Mouse (Mus musculus): ENCODE data around the gene 2310009B15Rik. TPM values are rescaled to one million over a fixed set of nuclear protein-coding genes. Genes with fewer than 3 reads are reported as not detected.
"Not testable (repeated sequence)": the region's sequence is repeated elsewhere in the genome, so short reads cannot be mapped to it uniquely, and the experiment has no call there.

Gene 2310009B15Rik
- 35.4 and 37.1 TPM in 2 replicates for polyA plus RNA-seq (2015; fragmentation: Nextera tagmentation; extraction: Ambion mirVana)

GRCm38 (mm10) chr1:138856101-138856950, at the start of gene 2310009B15Rik:
Gene 2310009B15Rik (minus strand): TSS chr1:138856852.
- peak within 1 kb of the TSS; percentile 37; the same call in 1 of the 2 replicates for H3K4me2 ChIP-seq
- H3K27ac ChIP-seq, result peak within 1 kb of the TSS; percentile 84
- ATAC-seq (ENCODE audit: low FRiP score), result peak; percentile 100
- not testable (repeated sequence) for H3K27me3 ChIP-seq; H3K4me1 ChIP-seq (replicated peaks); H3K36me3 ChIP-seq; H3K9me3 ChIP-seq
- under 1% methylated on average over 51 of the region's 79 CpGs for WGBS
- peak within 1 kb of the TSS; percentile 66 for H3K9ac ChIP-seq
- H3K4me3 ChIP-seq, result peak within 1 kb of the TSS; percentile 45

DNA sequence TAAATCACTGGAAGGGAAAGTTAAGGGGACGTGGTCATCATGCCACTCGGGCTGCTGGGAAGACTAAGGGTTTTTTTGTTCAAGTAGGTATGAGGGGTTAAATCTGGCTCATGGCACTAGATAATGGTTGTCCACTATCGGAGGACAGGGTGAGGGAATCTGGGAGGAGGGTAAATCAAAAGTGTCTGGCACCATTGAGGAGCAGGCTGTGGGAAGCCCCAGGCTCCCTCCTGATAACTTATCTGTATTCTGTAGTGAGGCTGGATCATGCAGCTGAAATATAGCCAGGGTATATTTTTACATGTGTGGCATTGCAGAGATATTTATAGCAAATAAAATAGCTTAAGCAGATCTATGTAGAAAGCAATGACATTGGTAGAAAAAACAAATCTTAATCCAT, 49.6 kb upstream of the 2310009B15Rik start:
- H3K4me2 ChIP-seq, result no peak overlapping the region
- no peaks in the 10 kb centered on the region for H3K9me3 ChIP-seq
- H3K27ac ChIP-seq, result no peak overlapping the region
- H3K4me3 ChIP-seq, result no peak overlapping the region
- H3K9ac ChIP-seq, result no peak overlapping the region
- 86% methylated on average over 3 of the region's 3 CpGs for WGBS
- no peaks in the 10 kb centered on the region for H3K27me3 ChIP-seq
- ATAC-seq (ENCODE audit: low FRiP score), result no peak
- no peaks in the 10 kb centered on the region for H3K36me3 ChIP-seq
- H3K4me1 ChIP-seq (replicated peaks), result no peaks in the 10 kb centered on the region

- H3K4me2 ChIP-seq, result no peak overlapping the region
- ATAC-seq (ENCODE audit: low FRiP score), result no peak
- no peaks in the 10 kb centered on the region for H3K36me3 ChIP-seq
- H3K27ac ChIP-seq, result no peak overlapping the region
- H3K9me3 ChIP-seq, result no peaks in the 10 kb centered on the region
- H3K9ac ChIP-seq, result no peak overlapping the region
- no peak overlapping the region for H3K4me3 ChIP-seq
- WGBS, result 95% methylated on average over 3 of the region's 3 CpGs
- no peaks in the 10 kb centered on the region for H3K27me3 ChIP-seq
- H3K4me1 ChIP-seq (replicated peaks), result no peaks in the 10 kb centered on the region
Observed at GRCm38 (mm10) chr1:138905092-138905765, 48.6 kb upstream of the 2310009B15Rik start.

- H3K36me3 ChIP-seq, result no peaks in the 10 kb centered on the region
- no peak overlapping the region for H3K9ac ChIP-seq
- H3K4me3 ChIP-seq, result no peak overlapping the region
- H3K4me1 ChIP-seq (replicated peaks), result no peaks in the 10 kb centered on the region
- no peak overlapping the region for H3K27ac ChIP-seq
- no peaks in the 10 kb centered on the region for H3K27me3 ChIP-seq
- H3K9me3 ChIP-seq, result no peaks in the 10 kb centered on the region
- ATAC-seq (ENCODE audit: low FRiP score), result no peak
- H3K4me2 ChIP-seq, result no peak overlapping the region
- 92% methylated on average over 5 of the region's 5 CpGs for WGBS
Observed at GRCm38 (mm10) chr1:138903894-138904293, 47.2 kb upstream of the 2310009B15Rik start.

DNA sequence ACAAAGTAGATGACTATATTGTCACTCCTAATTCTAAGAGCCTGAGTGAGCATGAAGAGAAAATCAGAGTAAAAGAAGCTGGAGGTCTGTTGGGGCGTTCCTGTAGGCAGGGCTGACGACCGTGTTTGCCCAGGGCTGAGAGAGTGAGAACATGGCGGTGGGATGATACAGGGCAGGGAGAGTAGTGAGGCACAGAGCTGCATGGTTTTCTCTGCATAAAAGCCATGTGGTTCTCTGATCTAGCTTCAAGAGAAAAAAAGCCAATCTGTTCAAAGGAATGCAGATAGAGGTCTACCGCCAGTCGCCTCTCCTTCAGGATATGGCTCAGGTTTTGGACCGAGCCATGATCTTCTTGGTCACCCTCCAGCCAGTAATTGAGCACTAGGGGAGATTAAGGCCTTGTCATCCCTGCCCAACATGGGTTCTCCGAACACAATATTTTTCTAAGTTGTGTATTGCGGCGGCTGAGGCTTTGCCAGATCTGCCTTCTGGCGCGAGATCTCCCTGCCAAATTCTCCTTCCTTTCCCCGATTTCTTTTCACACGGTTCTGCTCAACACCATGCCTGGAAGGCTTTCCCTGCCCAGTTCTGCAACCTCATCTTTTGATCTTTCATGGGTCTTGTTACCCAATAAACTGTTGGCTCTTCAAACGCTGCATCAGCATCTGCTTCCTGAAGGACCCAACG, 44.9 kb upstream of the 2310009B15Rik start:
- H3K4me1 ChIP-seq (replicated peaks), result no peaks in the 10 kb centered on the region
- H3K9ac ChIP-seq, result no peak overlapping the region
- H3K27me3 ChIP-seq, result no peaks in the 10 kb centered on the region
- no peak for ATAC-seq (ENCODE audit: low FRiP score)
- H3K4me3 ChIP-seq, result no peak overlapping the region
- H3K9me3 ChIP-seq, result no peaks in the 10 kb centered on the region
- H3K36me3 ChIP-seq, result no peaks in the 10 kb centered on the region
- H3K4me2 ChIP-seq, result no peak overlapping the region
- WGBS, result 93% methylated on average over 16 of the region's 16 CpGs
- H3K27ac ChIP-seq, result no peak overlapping the region

DNA sequence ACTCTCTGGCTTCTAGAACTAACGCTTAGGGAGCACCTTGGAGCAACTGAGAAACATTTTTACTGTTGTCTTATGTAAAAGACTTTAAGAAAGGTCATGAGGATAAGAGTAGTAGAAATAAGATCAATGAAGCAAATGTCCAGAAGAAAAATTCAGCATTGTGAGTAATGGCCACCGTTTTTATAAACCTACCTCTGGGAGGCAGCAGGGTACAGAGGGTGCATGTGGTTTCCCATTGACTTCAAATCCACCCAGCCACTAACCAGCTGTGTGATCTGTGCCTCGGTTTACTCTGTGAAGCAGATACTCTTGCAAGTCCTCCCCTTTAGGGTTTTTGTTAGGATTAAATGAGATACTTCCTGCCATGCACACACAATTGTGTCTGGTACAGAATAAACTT, 39.4 kb upstream of the 2310009B15Rik start:
- no peaks in the 10 kb centered on the region for H3K4me1 ChIP-seq (replicated peaks)
- no peak for ATAC-seq (ENCODE audit: low FRiP score)
- H3K36me3 ChIP-seq, result no peaks in the 10 kb centered on the region
- H3K4me3 ChIP-seq, result no peak overlapping the region
- no peak overlapping the region for H3K9ac ChIP-seq
- no peak overlapping the region for H3K27ac ChIP-seq
- 86% methylated on average over 3 of the region's 3 CpGs for WGBS
- H3K4me2 ChIP-seq, result no peak overlapping the region
- H3K27me3 ChIP-seq, result no peaks in the 10 kb centered on the region
- no peaks in the 10 kb centered on the region; the same call in 1 of the 2 replicates for H3K9me3 ChIP-seq

DNA sequence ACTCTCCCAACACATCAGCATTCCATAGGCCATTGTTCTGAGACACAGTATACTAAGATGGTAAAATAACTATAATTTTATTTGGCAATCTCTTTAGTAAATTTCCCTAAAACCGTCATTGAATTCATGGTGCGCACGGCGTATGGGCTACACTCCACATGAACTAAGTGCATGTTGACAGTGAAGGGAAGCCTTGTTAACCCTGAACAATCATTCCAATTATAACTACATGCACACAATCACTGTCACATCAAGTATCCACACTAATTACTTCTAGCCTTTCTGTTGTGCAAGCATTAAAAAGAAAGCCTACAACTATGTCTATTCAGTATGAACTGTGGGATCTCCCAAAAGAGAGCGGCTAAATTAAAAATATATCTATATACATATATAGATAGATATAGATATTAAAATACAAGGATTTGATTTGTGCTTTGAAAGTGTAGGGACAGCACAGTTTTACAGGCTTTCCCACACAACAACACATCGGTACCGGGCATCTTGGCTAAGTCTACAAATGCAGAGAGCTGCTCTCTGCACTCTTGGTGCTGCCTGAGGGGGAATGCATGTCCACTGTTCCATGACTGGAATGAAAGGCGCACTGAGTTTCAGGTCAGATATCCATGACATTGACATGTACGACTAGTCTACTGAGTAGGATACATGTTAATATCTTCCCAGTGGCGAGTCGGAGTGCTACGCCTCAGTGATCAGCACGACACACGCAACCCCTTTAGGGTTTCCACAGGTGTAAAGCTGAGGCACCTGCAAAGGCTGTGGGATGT, 21.0 kb upstream of the 2310009B15Rik start:
- Histone ChIP-seq H3K4me3 (no peak overlapping the region), H3K9me3 (no peaks in the 10 kb centered on the region), H3K27ac (no peak overlapping the region), H3K36me3 (no peaks in the 10 kb centered on the region), H3K4me2 (no peak overlapping the region), H3K4me1 (replicated peaks) (no peaks in the 10 kb centered on the region), H3K27me3 (no peaks in the 10 kb centered on the region), H3K9ac (no peak overlapping the region)
- no peak for ATAC-seq (ENCODE audit: low FRiP score)
- WGBS, result 93% methylated on average over 14 of the region's 14 CpGs

- Histone ChIP-seq H3K4me2 (no peak overlapping the region), H3K4me3 (no peak overlapping the region), H3K9ac (no peak overlapping the region), H3K9me3 (no peaks in the 10 kb centered on the region), H3K27ac (no peak overlapping the region), H3K4me1 (replicated peaks) (no peaks in the 10 kb centered on the region), H3K36me3 (no peaks in the 10 kb centered on the region), H3K27me3 (no peaks in the 10 kb centered on the region)
- WGBS, result 75% methylated on average over 16 of the region's 16 CpGs
- no peak for ATAC-seq (ENCODE audit: low FRiP score)
Observed at GRCm38 (mm10) chr1:138876371-138877045, 19.9 kb upstream of the 2310009B15Rik start.

DNA sequence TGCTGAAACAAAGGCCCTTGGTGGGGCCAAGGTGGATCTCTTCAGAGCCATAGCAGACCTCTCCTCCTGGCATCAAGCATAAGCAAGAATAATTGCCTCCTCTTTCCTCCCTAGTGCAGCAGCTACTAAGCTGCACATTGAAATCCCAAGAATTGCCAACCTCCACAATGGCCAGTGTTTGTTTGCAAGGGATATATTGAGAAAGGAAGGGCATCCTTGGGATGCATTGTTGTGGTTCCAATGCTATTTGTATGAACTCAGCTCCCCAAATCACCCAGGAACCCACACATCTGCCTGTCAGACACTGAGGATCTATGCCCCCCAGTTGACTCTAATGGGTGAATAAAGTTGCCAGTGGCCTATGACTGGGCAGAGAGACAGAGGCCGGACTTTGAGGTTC, 5.8 kb downstream of the 2310009B15Rik start:
- Histone ChIP-seq H3K27ac (no peak overlapping the region), H3K9me3 (no peaks in the 10 kb centered on the region), H3K36me3 (peaks cover 10% of the 10 kb centered on the region), H3K4me1 (replicated peaks) (peaks cover 22% of the 10 kb centered on the region), H3K4me2 (no peak overlapping the region), H3K4me3 (no peak overlapping the region), H3K9ac (no peak overlapping the region), H3K27me3 (peaks cover 56% of the 10 kb centered on the region)
- ATAC-seq (ENCODE audit: low FRiP score), result no peak
- 96% methylated on average over 1 of the region's 1 CpGs for WGBS

DNA sequence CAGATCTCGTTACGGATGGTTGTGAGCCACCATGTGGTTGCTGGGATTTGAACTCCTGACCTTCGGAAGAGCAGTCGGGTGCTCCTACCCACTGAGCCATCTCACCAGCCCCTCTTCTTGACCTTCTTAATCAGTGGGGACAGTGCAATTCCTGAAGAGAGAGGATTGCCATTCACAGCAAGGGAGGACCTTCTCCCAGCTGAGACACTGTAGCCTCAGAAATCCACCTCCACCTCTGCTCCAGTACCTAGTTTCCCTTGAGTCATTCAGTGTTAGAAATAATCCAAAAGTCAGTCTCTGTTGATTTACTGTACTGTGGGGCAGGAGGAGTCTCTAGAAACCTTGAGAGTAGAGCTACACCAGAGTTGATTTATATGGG, 6.5 kb downstream of the 2310009B15Rik start:
- ATAC-seq (ENCODE audit: low FRiP score), result no peak
- 39% methylated on average over 2 of the region's 4 CpGs for WGBS
- no peak overlapping the region for H3K27ac ChIP-seq
- H3K9ac ChIP-seq, result no peak overlapping the region
- peaks cover 62% of the 10 kb centered on the region for H3K27me3 ChIP-seq
- H3K36me3 ChIP-seq, result peaks cover 10% of the 10 kb centered on the region
- H3K4me3 ChIP-seq, result no peak overlapping the region
- no peak overlapping the region for H3K4me2 ChIP-seq
- no peaks in the 10 kb centered on the region for H3K9me3 ChIP-seq
- H3K4me1 ChIP-seq (replicated peaks), result peaks cover 18% of the 10 kb centered on the region

- H3K4me2 ChIP-seq, result no peak overlapping the region
- H3K9ac ChIP-seq, result no peak overlapping the region
- H3K9me3 ChIP-seq, result no peaks in the 10 kb centered on the region
- no peak overlapping the region for H3K27ac ChIP-seq
- no peak for ATAC-seq (ENCODE audit: low FRiP score)
- H3K36me3 ChIP-seq, result peaks cover 10% of the 10 kb centered on the region
- H3K27me3 ChIP-seq, result peaks cover 67% of the 10 kb centered on the region
- WGBS, result 5% methylated on average over 8 of the region's 8 CpGs
- peaks cover 18% of the 10 kb centered on the region for H3K4me1 ChIP-seq (replicated peaks)
- no peak overlapping the region for H3K4me3 ChIP-seq
Observed at GRCm38 (mm10) chr1:138849531-138850160, 7.0 kb downstream of the 2310009B15Rik start.
